Mouse (Mus musculus) hindbrain, embryonic 14.5 days (tissue): ENCODE measurements around the gene Rin3. TPM values are rescaled to one million over a fixed set of nuclear protein-coding genes. Genes with fewer than 3 reads are reported as not detected.

Source experiments
- ATAC-seq: fragments of 200-750 bp; cut with Nextera tagmentation; 2 replicates; pipeline ENCODE4 v1.8.0; 2017; ENCODE audit warnings: moderate number of reproducible peaks, mild to moderate bottlenecking, moderate TSS enrichment, moderate library complexity; ENCODE audit not compliant: low FRiP score
- DNase-seq: peaks from one replicate; pipeline ENCODE4 v3.0.0-alpha.2; 2015; ENCODE audit warnings: low spot score
- H3K27ac ChIP-seq: fragments of 300-500 bp; sonication (generic); 2 replicates; pipeline ENCODE4 v1.5.1; 2014; ENCODE audit warnings: mild to moderate bottlenecking, moderate library complexity
- H3K27me3 ChIP-seq: fragments of 300-500 bp; sonication (generic); 2 replicates; pipeline ENCODE4 v1.6.1; 2014; ENCODE audit warnings: mild to moderate bottlenecking, low read length, mixed read lengths; ENCODE audit not compliant: control insufficient read depth, insufficient read depth
- H3K36me3 ChIP-seq: fragments of 300-500 bp; sonication (generic); replicated peaks from 2 replicates; pipeline ENCODE4 v1.6.1; 2014; ENCODE audit not compliant: control insufficient read depth, insufficient read depth
- H3K4me1 ChIP-seq: fragments of 300-500 bp; sonication (generic); replicated peaks from 2 replicates; pipeline ENCODE4 v1.6.1; 2014; ENCODE audit warnings: antibody characterized with exemption, low read length, mixed read lengths; ENCODE audit not compliant: control insufficient read depth, insufficient read depth
- H3K4me2 ChIP-seq: fragments of 300-500 bp; sonication (generic); replicated peaks from 2 replicates; pipeline ENCODE4 v1.6.1; 2014; ENCODE audit warnings: mild to moderate bottlenecking, moderate library complexity
- H3K4me3 ChIP-seq: fragments of 300-500 bp; sonication (generic); replicated peaks from 2 replicates; pipeline ENCODE4 v1.5.1; 2014; ENCODE audit warnings: mild to moderate bottlenecking, low read length
- H3K9ac ChIP-seq: fragments of 300-500 bp; sonication (generic); 2 replicates; pipeline ENCODE4 v1.6.1; 2014
- H3K9me3 ChIP-seq: fragments of 300-500 bp; sonication (generic); 2 replicates; pipeline ENCODE4 v1.6.1; 2016; ENCODE audit warnings: low read length; ENCODE audit not compliant: control insufficient read depth
- WGBS: fragments of 180-500 bp; shearing (Covaris S2); extraction: QIAGEN DNeasy Blood & Tissue Kit; methylation state at CpG from one replicate; pipeline ENCODE4 v1.1.7; 2014; 5-methylcytosine and 5-hydroxymethylcytosine counted together
- polyA plus RNA-seq: library from polyadenylated mRNA; unstranded; fragments of >200 nt; fragmentation: Nextera tagmentation; extraction: Ambion mirVana; gene quantifications from 2 replicates; pipeline ENCODE4 v1.2.1, GENCODE M21; 2014

Rin3 gene
- polyA plus RNA-seq, 1 experiment from 2014 or later, result 2.7 TPM

DNA sequence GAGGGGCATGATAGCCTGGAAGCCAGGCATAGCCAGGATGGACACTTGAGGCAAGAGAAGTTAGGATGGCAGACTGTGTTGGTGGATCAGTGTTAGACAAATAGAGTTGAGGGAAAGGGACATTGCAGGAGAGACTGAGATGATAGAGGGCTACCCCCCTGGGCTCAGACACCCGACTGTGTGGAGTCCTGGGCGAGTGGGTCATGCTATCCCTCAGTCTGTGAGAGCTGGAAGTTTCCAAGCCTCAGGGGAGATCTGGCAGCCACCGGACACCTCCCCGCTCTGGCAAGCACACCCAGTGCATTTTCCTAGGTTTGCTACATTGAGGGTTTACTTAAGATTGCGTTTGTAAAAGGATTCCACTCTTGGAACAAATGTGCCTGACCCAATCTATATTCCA, 2.9 kb downstream of the Rin3 start:
- H3K36me3 ChIP-seq, result no peaks in the 10 kb centered on the region
- peaks cover 27% of the 10 kb centered on the region for H3K4me1 ChIP-seq
- H3K27ac ChIP-seq, result no peak overlapping the region
- no peak for ATAC-seq
- no peak for DNase-seq
- no peak overlapping the region for H3K9ac ChIP-seq
- no peak overlapping the region for H3K4me2 ChIP-seq
- H3K4me3 ChIP-seq, result no peak overlapping the region
- 73% methylated on average over 5 of the region's 5 CpGs for WGBS
- H3K9me3 ChIP-seq, result no peaks in the 10 kb centered on the region
- H3K27me3 ChIP-seq, result 0 out of 2 replicates have a peak, but pooled peaks cover 4% of the 10 kb centered on the region

DNA sequence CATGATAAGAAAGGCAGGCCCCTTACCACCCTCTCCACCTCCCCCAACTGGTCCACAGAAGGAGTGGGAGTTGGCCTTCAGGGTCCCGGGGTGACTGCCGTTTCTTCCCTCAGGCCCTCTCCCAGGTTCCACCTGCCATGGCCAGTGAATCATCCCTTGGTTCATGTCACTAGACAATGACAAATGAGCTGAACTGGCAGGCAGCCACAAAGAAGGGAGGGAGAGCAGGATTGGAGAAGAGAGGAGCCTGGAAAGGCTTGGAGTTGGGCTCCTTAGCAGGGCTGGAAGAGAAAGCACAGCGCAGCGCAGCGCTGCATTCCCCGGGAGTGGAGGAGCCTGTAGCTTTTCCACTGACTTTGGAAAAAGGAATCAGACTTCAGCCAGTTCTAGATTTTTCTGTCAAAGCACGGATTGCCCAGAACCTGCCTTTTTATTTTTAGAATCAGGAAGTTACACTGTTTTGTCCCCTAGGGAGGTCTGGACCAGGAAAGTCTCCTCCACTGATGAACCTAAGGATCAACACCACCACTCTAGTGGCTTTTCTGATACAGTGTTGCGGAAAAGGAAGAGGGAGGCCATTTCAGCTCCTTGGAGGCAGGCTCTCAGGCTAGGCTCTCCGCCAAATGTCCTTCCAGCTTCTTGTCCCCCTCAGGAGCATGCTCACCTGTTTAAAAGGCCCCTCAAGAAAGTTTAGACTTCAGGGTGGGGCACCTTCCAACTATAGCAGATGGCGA, 4.0 kb downstream of the Rin3 start:
- H3K27me3 ChIP-seq, result 0 out of 2 replicates have a peak, but pooled peaks cover 4% of the 10 kb centered on the region
- DNase-seq (peak; percentile 65), ATAC-seq (0 out of 2 replicates have a peak, but pooled peaks have one; percentile 31)
- no peaks in the 10 kb centered on the region for H3K36me3 ChIP-seq
- H3K4me3 ChIP-seq, result no peak overlapping the region
- 62% methylated on average over 10 of the region's 10 CpGs for WGBS
- H3K4me1 ChIP-seq, result peaks cover 27% of the 10 kb centered on the region
- H3K27ac ChIP-seq, result no peak overlapping the region
- H3K9ac ChIP-seq, result no peak overlapping the region
- no peaks in the 10 kb centered on the region for H3K9me3 ChIP-seq
- no peak overlapping the region for H3K4me2 ChIP-seq

DNA sequence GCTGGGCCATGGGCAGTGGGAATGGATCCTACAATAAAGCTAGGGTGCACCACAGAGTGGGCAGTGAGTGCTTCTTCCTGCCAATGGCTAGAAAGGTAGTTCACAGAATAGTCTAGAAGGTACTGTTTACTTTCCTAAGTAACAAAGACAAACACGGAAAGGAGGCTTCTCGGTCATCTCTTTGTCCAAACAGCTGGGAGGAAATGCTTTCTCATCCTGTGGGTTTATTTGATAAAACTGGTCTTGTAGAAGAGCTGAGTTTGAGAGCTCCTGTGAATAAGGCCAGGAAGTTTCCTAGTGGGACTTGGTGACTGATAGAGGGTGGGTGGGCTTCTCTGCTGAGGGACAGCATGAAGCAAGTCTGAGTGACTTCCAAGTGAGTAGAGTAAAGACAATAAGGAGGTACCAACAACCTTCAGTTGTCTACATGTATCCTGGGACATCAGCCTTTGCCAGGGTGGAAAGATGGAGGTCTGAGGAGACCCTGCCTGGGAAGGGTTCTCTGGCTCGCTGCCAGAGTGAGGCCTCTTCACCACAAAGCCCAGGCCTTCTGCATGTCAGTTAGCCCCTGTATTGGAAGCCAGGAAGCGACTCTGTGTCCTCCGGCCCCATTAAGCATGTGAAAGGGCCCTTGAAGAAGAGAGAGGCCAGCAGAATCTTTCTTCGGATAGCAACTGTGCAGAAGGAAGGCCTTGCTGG, 5.2 kb downstream of the Rin3 start:
- no peak for ATAC-seq
- 73% methylated on average over 6 of the region's 6 CpGs for WGBS
- no peak overlapping the region for H3K9ac ChIP-seq
- DNase-seq, result no peak
- H3K9me3 ChIP-seq, result no peaks in the 10 kb centered on the region
- H3K27me3 ChIP-seq, result no peaks in the 10 kb centered on the region
- H3K36me3 ChIP-seq, result no peaks in the 10 kb centered on the region
- H3K4me1 ChIP-seq, result peaks cover 22% of the 10 kb centered on the region
- H3K4me3 ChIP-seq, result no peak overlapping the region
- H3K27ac ChIP-seq, result 0 out of 2 replicates have a peak overlapping the region, but pooled peaks have one; percentile 21
- no peak overlapping the region for H3K4me2 ChIP-seq

DNA sequence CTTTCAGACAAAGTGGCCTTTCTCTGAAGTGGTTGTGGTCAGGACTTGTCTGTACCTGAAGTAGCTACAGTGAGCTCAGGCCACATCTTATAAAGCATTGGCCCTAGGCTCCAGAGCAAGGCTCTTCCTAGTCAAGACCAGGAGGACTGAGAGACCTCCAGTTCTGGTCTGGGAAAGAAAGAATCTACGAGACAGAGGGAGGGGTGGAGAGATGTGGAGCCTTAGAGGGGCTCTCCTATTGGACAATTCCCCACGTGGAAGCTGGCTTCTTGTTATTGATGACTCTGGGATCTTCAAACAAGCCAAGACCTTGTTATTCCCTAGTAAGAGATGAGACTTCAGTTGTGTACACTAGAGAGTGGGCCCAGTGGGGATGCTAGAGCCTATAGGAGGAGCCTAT, 6.0 kb downstream of the Rin3 start:
- DNase-seq, result no peak
- H3K9me3 ChIP-seq, result no peaks in the 10 kb centered on the region
- WGBS, result 37% methylated on average over 2 of the region's 2 CpGs

DNA sequence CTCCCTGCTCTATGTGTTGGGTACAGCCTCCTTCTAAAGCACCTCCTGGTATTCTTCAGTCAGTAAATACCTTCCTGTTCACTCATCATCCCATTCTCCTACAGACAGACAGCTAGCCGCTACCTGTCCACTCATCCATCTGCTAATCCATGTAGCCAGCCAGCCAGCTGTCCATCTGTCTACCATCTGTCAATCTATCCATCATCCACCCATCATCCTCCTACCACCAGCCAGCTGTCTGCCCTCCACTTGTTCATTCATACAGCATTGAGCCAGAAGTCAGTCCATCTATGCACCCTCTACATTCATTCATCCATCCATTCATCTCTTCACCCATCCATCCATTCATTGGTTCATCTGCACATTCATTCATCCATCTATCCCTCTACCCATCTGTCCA, 6.7 kb downstream of the Rin3 start:
- H3K36me3 ChIP-seq, result no peaks in the 10 kb centered on the region
- no peak overlapping the region for H3K9ac ChIP-seq
- peaks cover 8% of the 10 kb centered on the region; the same call in 1 of the 2 replicates for H3K4me1 ChIP-seq
- ATAC-seq, result no peak
- no peak overlapping the region for H3K4me2 ChIP-seq
- no peak for DNase-seq
- H3K9me3 ChIP-seq, result no peaks in the 10 kb centered on the region
- no peak overlapping the region for H3K4me3 ChIP-seq
- 86% methylated on average over 1 of the region's 1 CpGs for WGBS
- no peak overlapping the region for H3K27ac ChIP-seq
- H3K27me3 ChIP-seq, result no peaks in the 10 kb centered on the region

More for the DNA sequence above, 6.0 kb downstream of the Rin3 start:
- Histone ChIP-seq H3K4me2 (no peak overlapping the region), H3K36me3 (no peaks in the 10 kb centered on the region), H3K9ac (no peak overlapping the region), H3K4me3 (no peak overlapping the region), H3K4me1 (peaks cover 15% of the 10 kb centered on the region), H3K27me3 (no peaks in the 10 kb centered on the region), H3K27ac (no peak overlapping the region)
- ATAC-seq, result no peak

DNA sequence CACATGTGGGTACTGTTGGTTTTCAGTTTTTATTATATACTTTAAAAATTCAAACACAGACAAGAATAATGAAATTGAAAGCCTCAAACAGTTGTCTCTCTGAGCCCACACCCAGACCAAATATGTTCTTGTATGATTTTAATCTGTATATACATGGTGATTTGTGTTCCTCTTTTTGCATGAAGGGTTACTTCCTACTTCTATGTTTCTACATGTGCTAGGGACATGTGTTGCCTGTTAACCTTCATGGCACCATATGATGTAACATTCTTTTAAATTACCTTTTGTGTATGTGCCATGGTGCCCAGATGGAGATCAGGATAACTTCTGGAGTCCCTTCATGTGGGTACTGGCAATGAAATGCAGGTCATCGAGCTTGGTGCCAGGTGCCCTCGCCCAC, 7.8 kb downstream of the Rin3 start:
- H3K36me3 ChIP-seq, result no peaks in the 10 kb centered on the region
- H3K4me2 ChIP-seq, result no peak overlapping the region
- DNase-seq, result no peak
- H3K27me3 ChIP-seq, result no peaks in the 10 kb centered on the region
- no peak for ATAC-seq
- 94% methylated on average over 2 of the region's 2 CpGs for WGBS
- H3K4me1 ChIP-seq, result peaks cover 8% of the 10 kb centered on the region; the same call in 1 of the 2 replicates
- no peak overlapping the region for H3K27ac ChIP-seq
- H3K9me3 ChIP-seq, result no peaks in the 10 kb centered on the region
- H3K9ac ChIP-seq, result no peak overlapping the region
- no peak overlapping the region for H3K4me3 ChIP-seq

DNA sequence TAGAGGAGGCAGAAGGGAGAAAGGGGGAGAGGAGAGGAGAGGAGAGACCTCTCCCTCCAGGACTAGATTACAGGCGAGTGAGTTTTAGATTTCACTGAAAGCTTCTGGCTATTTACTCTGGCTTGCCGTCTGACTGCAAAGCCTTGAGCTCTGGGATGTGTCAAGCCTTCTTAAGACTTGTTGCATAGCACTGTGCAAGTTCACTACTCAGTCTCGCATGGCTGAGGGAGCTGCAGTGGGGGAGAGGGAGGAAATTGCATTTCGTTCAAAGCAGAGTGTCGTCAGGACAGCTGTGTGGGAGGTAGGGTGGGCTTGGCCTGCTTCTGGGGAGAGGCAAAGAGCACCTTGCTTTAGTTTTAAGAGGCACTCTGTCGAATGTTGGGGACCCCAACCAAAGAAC, 8.8 kb downstream of the Rin3 start:
- Histone ChIP-seq H3K4me2 (no peak overlapping the region), H3K9ac (no peak overlapping the region), H3K27me3 (no peaks in the 10 kb centered on the region), H3K9me3 (no peaks in the 10 kb centered on the region), H3K4me1 (peaks cover 7% of the 10 kb centered on the region; the same call in 1 of the 2 replicates), H3K4me3 (no peak overlapping the region), H3K36me3 (no peaks in the 10 kb centered on the region), H3K27ac (no peak overlapping the region)
- 60% methylated on average over 6 of the region's 6 CpGs for WGBS
- ATAC-seq, result no peak
- DNase-seq, result no peak

DNA sequence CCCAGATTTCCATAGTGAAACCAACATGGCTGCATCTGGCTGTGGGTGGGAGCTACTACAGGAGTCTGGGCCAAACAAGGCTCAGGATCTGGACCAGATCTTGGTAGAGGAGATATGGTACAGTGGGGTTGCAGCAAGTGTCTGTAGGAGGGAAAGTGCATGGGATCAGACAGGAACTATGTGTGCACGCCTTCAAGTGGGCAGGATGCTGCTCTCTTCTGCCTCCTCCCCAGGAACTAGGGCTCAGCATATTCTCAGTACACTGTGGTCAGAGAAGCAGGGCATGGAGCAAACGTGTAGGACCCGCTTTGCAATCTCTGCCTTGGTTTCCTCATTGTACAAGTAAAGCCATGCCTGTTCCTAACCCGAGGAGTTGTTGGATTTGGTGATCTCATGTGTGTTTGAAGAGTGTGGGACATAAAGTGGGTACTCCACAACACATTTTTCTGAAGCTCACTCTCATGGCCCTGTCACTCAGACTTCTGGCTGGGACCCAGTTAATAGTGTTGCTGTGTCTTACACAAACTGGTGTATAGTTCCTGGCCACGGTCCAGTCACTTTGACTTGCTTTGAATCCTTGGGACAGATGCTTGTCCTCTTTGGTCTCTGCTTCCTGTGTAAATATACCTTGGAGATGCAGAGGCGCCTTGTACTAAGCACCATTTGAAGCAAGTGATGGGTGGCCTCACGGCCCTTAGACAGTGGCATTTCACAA, 9.8 kb downstream of the Rin3 start:
- ATAC-seq (no peak), DNase-seq (no peak)
- 82% methylated on average over 7 of the region's 7 CpGs for WGBS

DNA sequence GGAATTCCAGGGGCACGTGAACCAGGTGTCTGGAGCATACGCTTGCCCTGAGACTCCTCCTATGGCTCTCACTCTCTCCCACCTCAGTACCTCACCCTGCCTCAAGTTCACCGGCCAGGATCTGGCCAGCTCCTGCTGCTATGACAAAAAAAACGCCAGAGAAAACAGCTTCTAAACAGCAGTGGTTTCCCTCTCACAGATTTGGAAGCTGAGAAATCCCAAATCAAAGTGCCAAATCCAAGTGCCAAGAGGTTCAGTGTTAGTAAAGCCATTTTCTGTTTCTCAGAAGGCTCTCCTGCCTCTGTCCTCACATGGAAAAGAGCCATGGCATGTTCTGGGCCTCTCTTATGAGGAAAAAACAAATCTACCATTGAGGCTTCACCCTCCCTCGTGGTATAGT, 11.8 kb downstream of the Rin3 start:
- DNase-seq, result no peak
- Histone ChIP-seq H3K9me3 (no peaks in the 10 kb centered on the region), H3K4me1 (no peaks in the 10 kb centered on the region), H3K27ac (no peak overlapping the region), H3K4me3 (no peak overlapping the region), H3K9ac (no peak overlapping the region), H3K36me3 (no peaks in the 10 kb centered on the region), H3K27me3 (no peaks in the 10 kb centered on the region), H3K4me2 (no peak overlapping the region)
- ATAC-seq, result no peak
- WGBS, result 79% methylated on average over 5 of the region's 5 CpGs

More for the DNA sequence above, 9.8 kb downstream of the Rin3 start:
- Histone ChIP-seq H3K4me1 (no peaks in the 10 kb centered on the region), H3K4me2 (no peak overlapping the region), H3K27me3 (no peaks in the 10 kb centered on the region), H3K9me3 (no peaks in the 10 kb centered on the region), H3K36me3 (no peaks in the 10 kb centered on the region), H3K27ac (no peak overlapping the region), H3K4me3 (no peak overlapping the region), H3K9ac (no peak overlapping the region)
